Mouse (Mus musculus) liver, embryonic 15.5 days (tissue): ENCODE measurements around the gene Msl2. TPM values are rescaled to one million over a fixed set of nuclear protein-coding genes. Genes with fewer than 3 reads are reported as not detected.

Source experiments
- polyA plus RNA-seq: library from polyadenylated mRNA; unstranded; fragments of >200 nt; fragmentation: Nextera tagmentation; extraction: Ambion mirVana; gene quantifications from 2 replicates; pipeline ENCODE4 v1.2.1, GENCODE M21; 2015

Msl2 gene
- polyA plus RNA-seq, 1 experiment from 2014 or later = 2.2 TPM

Other genes starting within 250 kb of the Msl2 start
- 7.5 and 8.4 TPM in 2 replicates for gene Pccb, start 39.2 kb upstream of the Msl2 start, polyA plus RNA-seq
- gene Ppp2r3a, start 177.7 kb downstream of the Msl2 start, polyA plus RNA-seq = 3.2 and 3.4 TPM in 2 replicates